Mouse (Mus musculus) ES-Bruce4 (cell line): Measurements from ENCODE around the gene Baiap2. TPM values are rescaled to one million over a fixed set of nuclear protein-coding genes. Genes with fewer than 3 reads are reported as not detected.
A peak's percentile ranks its signal among the peaks of the same experiment; 100 is the strongest.

Experiments used
- H3K27ac ChIP-seq: 2 replicates; pipeline ENCODE4 v1.5.1; 2012; ENCODE audit warnings: low read length, inconsistent platforms; ENCODE audit not compliant: insufficient read depth
- H3K27me3 ChIP-seq: 2 replicates; pipeline ENCODE4 v1.6.1; 2012; ENCODE audit warnings: mild to moderate bottlenecking, low read length, inconsistent platforms; ENCODE audit not compliant: control insufficient read depth, poor library complexity, insufficient read depth, severe bottlenecking
- H3K36me3 ChIP-seq: 2 replicates; pipeline ENCODE4 v1.6.1; 2012; ENCODE audit warnings: inconsistent platforms, mild to moderate bottlenecking, low read length, moderate library complexity; ENCODE audit not compliant: control insufficient read depth, poor library complexity, insufficient read depth, severe bottlenecking
- H3K4me1 ChIP-seq: one replicate; pipeline ENCODE4 v1.8.1; 2011; ENCODE audit warnings: low read length; ENCODE audit not compliant: control insufficient read depth, insufficient read depth
- H3K4me3 ChIP-seq: 2 replicates; pipeline ENCODE4 v1.5.1; 2011; ENCODE audit warnings: low read depth, mild to moderate bottlenecking, low read length
- H3K9ac ChIP-seq: 2 replicates; pipeline ENCODE4 v1.6.1; 2012; ENCODE audit warnings: low read depth, mild to moderate bottlenecking, inconsistent platforms; ENCODE audit not compliant: poor library complexity, severe bottlenecking
- H3K9me3 ChIP-seq: replicated peaks from 2 replicates; pipeline ENCODE4 v1.6.1; 2012; ENCODE audit warnings: mild to moderate bottlenecking, low read length, inconsistent platforms; ENCODE audit not compliant: control insufficient read depth, poor library complexity, insufficient read depth, severe bottlenecking
- CTCF ChIP-seq: IDR thresholded peaks from one replicate; pipeline ENCODE4 v1.8.1; 2011; ENCODE audit warnings: low read depth, low read length
- EP300 ChIP-seq: IDR thresholded peaks from 2 replicates; pipeline ENCODE4 v1.6.1; 2011; ENCODE audit warnings: low read depth, low read length; ENCODE audit not compliant: insufficient read depth
- POLR2A ChIP-seq: IDR thresholded peaks from one replicate; pipeline ENCODE4 v1.8.1; 2011; ENCODE audit warnings: low read length; ENCODE audit not compliant: insufficient read depth
- polyA plus RNA-seq: library from polyadenylated mRNA; stranded (reverse); fragments of >200 nt; gene quantifications from 2 replicates; pipeline ENCODE4 v1.2.4, GENCODE M21; 2011; ENCODE audit warnings: low read depth; ENCODE audit not compliant: missing spikeins, insufficient read depth, insufficient read length

Gene Baiap2
- polyA plus RNA-seq, 1 experiment: 15.6 TPM

GRCm38 (mm10) chr11:119945343-119945742 lies 2.8 kb downstream of the Baiap2 start:
- Histone ChIP-seq H3K4me1 (no peaks in the 10 kb centered on the region), H3K27ac (no peak overlapping the region)
- TF ChIP-seq EP300 (no peak), POLR2A (no peak), CTCF (no peak)

GRCm38 (mm10) chr11:119947426-119947825 lies 4.9 kb downstream of the Baiap2 start:
- Histone ChIP-seq H3K9ac (no peak overlapping the region), H3K27ac (no peak overlapping the region), H3K4me1 (no peaks in the 10 kb centered on the region), H3K27me3 (no peaks in the 10 kb centered on the region), H3K9me3 (no peaks in the 10 kb centered on the region), H3K36me3 (no peaks in the 10 kb centered on the region), H3K4me3 (no peak overlapping the region)
- TF ChIP-seq EP300: no peak
- no peak for TF ChIP-seq POLR2A
- TF ChIP-seq CTCF: no peak

More at GRCm38 (mm10) chr11:119945343-119945742, 2.8 kb downstream of the Baiap2 start:
- H3K36me3 ChIP-seq: no peaks in the 10 kb centered on the region
- no peak overlapping the region for H3K4me3 ChIP-seq
- no peak overlapping the region for H3K9ac ChIP-seq
- H3K27me3 ChIP-seq: no peaks in the 10 kb centered on the region
- no peaks in the 10 kb centered on the region for H3K9me3 ChIP-seq

DNA sequence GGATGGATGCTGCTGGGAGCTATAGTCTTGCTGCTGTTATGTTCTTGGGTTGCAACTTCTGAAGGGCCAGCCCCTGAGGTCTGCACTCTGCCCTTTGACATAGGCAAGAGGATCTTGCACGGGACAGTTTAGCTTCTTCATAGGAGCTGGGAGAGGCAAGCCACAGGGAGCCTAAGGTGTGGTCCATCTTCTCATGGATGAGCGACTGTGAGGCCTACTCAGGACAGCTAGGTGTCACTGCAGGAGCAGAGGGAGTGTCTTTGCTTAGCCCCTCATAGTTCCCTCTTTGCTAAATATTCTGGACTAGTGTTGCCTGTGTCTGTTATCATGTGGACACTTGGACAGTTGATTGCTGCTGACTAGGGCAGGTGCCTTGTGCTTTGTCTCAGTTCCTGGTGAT lies 5.3 kb downstream of the Baiap2 start:
- Histone ChIP-seq H3K27ac (no peak overlapping the region), H3K9me3 (no peaks in the 10 kb centered on the region), H3K4me1 (no peaks in the 10 kb centered on the region), H3K36me3 (no peaks in the 10 kb centered on the region), H3K4me3 (no peak overlapping the region), H3K27me3 (no peaks in the 10 kb centered on the region), H3K9ac (no peak overlapping the region)
- peak; percentile 30 for TF ChIP-seq CTCF
- no peak for TF ChIP-seq EP300

DNA sequence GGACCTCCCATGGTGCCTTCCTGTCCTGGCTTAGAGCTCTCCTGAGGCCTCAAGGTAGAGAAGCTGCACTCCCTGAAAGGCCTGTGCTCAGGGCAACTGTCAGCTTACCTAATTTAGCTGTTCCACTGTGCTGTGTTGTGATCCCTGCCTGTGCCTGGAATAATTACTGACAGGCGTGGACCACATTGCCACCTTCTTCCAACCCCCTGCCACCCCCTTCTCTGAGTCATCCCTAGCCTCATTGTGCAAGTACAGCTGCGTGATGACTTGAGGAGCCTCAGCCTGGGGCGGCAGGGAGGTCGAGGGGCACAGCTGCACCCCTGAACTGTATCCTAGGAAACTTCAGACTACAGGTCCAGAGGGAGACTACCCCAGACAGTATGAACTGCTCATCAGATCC lies 5.7 kb downstream of the Baiap2 start:
- Histone ChIP-seq H3K9ac (no peak overlapping the region), H3K27ac (no peak overlapping the region), H3K4me1 (no peaks in the 10 kb centered on the region), H3K4me3 (no peak overlapping the region), H3K36me3 (no peaks in the 10 kb centered on the region), H3K27me3 (no peaks in the 10 kb centered on the region), H3K9me3 (no peaks in the 10 kb centered on the region)
- TF ChIP-seq CTCF (no peak), EP300 (no peak), POLR2A (no peak)

- TF ChIP-seq CTCF (no peak), POLR2A (no peak), EP300 (no peak)
- Histone ChIP-seq H3K27ac (no peak overlapping the region), H3K36me3 (no peaks in the 10 kb centered on the region), H3K4me3 (no peak overlapping the region), H3K9ac (no peak overlapping the region), H3K9me3 (no peaks in the 10 kb centered on the region), H3K27me3 (no peaks in the 10 kb centered on the region), H3K4me1 (no peaks in the 10 kb centered on the region)
Measured at GRCm38 (mm10) chr11:119948803-119949202, 6.2 kb downstream of the Baiap2 start.

GRCm38 (mm10) chr11:119950535-119950934 lies 8.0 kb downstream of the Baiap2 start:
- H3K36me3 ChIP-seq: no peaks in the 10 kb centered on the region
- no peak for TF ChIP-seq POLR2A
- peaks cover under 1% of the 10 kb centered on the region for H3K4me1 ChIP-seq
- no peak overlapping the region for H3K27ac ChIP-seq
- H3K27me3 ChIP-seq: no peaks in the 10 kb centered on the region
- no peaks in the 10 kb centered on the region for H3K9me3 ChIP-seq
- H3K4me3 ChIP-seq: no peak overlapping the region
- no peak overlapping the region for H3K9ac ChIP-seq

GRCm38 (mm10) chr11:119951326-119951725 lies 8.8 kb downstream of the Baiap2 start:
- Histone ChIP-seq H3K9me3 (no peaks in the 10 kb centered on the region), H3K4me3 (no peak overlapping the region), H3K4me1 (peaks cover 2% of the 10 kb centered on the region), H3K27ac (no peak overlapping the region), H3K27me3 (no peaks in the 10 kb centered on the region), H3K36me3 (no peaks in the 10 kb centered on the region), H3K9ac (no peak overlapping the region)
- no peak for TF ChIP-seq POLR2A
- TF ChIP-seq EP300: no peak
- no peak for TF ChIP-seq CTCF
